Mouse (Mus musculus): ENCODE measurements around the gene 1700001C19Rik. TPM values are rescaled to one million over a fixed set of nuclear protein-coding genes. Genes with fewer than 3 reads are reported as not detected.

Gene 1700001C19Rik
- polyA plus RNA-seq, 1 experiment from 2014 or later: 0.61 TPM

DNA sequence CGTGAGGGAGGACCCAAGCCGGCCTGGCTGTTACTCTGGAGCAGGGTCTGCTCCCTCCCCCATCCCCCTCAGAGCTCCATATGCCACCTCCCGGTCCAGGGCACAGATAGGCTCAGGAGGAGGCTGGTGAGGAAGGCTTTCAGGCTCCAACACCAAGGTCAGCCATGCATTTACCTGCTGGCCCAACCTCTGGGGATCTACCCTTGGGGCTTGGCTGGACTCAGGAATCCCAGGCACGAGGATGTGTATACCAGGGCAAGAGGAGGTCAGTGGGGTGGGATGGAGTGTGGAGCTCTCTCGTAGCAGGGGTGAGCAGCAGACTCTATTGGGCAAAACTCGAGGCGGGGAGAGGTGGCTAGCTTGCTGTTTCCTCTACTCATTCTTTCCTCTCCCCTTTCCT is 15.7 kb upstream of the 1700001C19Rik start:
- no peak for ATAC-seq
- H3K4me3 ChIP-seq (ENCODE audit: low read depth, low read length): no peak overlapping the region
- no peak for DNase-seq (ENCODE audit: low spot score)
- 66% methylated on average over 7 of the region's 7 CpGs for WGBS
- H3K4me1 ChIP-seq (ENCODE audit: control insufficient read depth, insufficient read depth, low read length): no peaks in the 10 kb centered on the region
- H3K4me2 ChIP-seq (ENCODE audit: low read length): no peak overlapping the region
- H3K9ac ChIP-seq (ENCODE audit: low read length): no peak overlapping the region
- no peak overlapping the region for H3K27ac ChIP-seq (ENCODE audit: low read depth, low read length)
- H3K9me3 ChIP-seq (replicated peaks; ENCODE audit: control insufficient read depth, low read length): no peaks in the 10 kb centered on the region
- H3K27me3 ChIP-seq (replicated peaks; ENCODE audit: control insufficient read depth, insufficient read depth, low read length): no peaks in the 10 kb centered on the region
- no peaks in the 10 kb centered on the region for H3K36me3 ChIP-seq (ENCODE audit: control insufficient read depth, insufficient read depth, low read length)

DNA sequence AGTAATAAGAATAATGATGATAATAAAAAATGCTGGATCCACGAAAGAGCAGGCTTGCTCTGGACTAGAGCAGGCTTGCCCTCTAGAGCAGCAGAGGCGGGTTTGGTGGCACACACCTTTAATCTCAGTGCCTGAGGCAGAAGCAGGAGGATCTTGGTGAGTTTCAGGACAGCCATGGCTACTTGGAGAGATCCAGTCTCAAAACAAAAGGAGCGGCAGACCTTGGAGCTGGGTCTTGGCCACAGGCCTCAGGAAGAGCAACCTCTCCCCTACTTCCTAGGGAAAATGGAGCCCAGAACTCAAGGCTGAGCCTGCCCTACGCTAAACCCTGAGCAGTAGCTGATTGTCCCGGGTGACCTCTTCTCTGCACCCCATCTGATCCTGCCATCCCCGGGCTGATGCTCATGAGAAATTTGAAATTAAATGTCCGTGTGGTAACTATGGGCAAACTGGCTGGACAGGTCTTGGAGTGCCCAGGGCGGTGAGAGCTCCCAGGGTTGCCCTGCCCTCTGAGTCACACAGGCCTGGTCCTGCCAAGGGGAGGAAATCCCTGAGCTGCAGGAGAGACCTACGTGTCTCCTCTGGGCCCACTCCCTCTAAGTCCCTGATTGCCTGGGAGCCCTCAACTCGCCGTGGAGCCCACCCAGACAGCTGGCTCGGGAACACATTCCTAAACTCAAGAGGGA is 13.8 kb upstream of the 1700001C19Rik start:
- 74% methylated on average over 12 of the region's 12 CpGs for WGBS

DNA sequence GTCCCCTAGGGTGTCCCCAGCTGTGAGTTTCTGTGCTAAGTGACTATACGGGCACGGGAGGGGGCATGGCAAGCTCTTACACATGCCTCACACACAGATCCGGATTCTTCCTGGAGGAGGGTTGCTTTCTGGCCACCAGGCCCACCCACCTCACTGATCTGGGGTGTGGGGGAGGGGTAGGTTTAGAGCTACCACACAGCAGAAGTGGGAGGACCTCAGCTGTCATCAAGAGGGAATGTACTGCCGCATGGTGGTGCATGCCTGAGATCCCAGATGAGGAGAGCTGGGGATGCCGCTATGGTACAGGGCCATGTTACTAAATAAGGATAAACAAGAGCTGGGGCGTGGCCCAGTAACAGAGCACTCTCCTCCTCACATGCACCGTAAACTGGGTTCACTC is 13.1 kb upstream of the 1700001C19Rik start:
- no peaks in the 10 kb centered on the region for H3K4me1 ChIP-seq (ENCODE audit: control insufficient read depth, insufficient read depth, low read length)
- no peaks in the 10 kb centered on the region for H3K36me3 ChIP-seq (ENCODE audit: control insufficient read depth, insufficient read depth, low read length)
- DNase-seq (ENCODE audit: low spot score) (no peak), ATAC-seq (no peak)
- H3K27me3 ChIP-seq (replicated peaks; ENCODE audit: control insufficient read depth, insufficient read depth, low read length): no peaks in the 10 kb centered on the region
- H3K9me3 ChIP-seq (replicated peaks; ENCODE audit: control insufficient read depth, low read length): no peaks in the 10 kb centered on the region
- no peak overlapping the region for H3K4me2 ChIP-seq (ENCODE audit: low read length)
- H3K9ac ChIP-seq (ENCODE audit: low read length): no peak overlapping the region
- WGBS: 38% methylated on average over 7 of the region's 7 CpGs
- no peak overlapping the region for H3K4me3 ChIP-seq (ENCODE audit: low read depth, low read length)
- no peak overlapping the region for H3K27ac ChIP-seq (ENCODE audit: low read depth, low read length)

More for the DNA sequence above, 13.8 kb upstream of the 1700001C19Rik start:
- Histone ChIP-seq H3K4me1 (ENCODE audit: control insufficient read depth, insufficient read depth, low read length) (no peaks in the 10 kb centered on the region), H3K9ac (ENCODE audit: low read length) (no peak overlapping the region), H3K27ac (ENCODE audit: low read depth, low read length) (no peak overlapping the region), H3K36me3 (ENCODE audit: control insufficient read depth, insufficient read depth, low read length) (no peaks in the 10 kb centered on the region), H3K27me3 (replicated peaks; ENCODE audit: control insufficient read depth, insufficient read depth, low read length) (no peaks in the 10 kb centered on the region), H3K9me3 (replicated peaks; ENCODE audit: control insufficient read depth, low read length) (no peaks in the 10 kb centered on the region), H3K4me3 (ENCODE audit: low read depth, low read length) (no peak overlapping the region), H3K4me2 (ENCODE audit: low read length) (no peak overlapping the region)
- DNase-seq (ENCODE audit: low spot score) (no peak), ATAC-seq (no peak)

GRCm38 (mm10) chr17:47449432-47449831 is 12.3 kb upstream of the 1700001C19Rik start:
- Histone ChIP-seq H3K27me3 (replicated peaks; ENCODE audit: control insufficient read depth, insufficient read depth, low read length) (no peaks in the 10 kb centered on the region), H3K27ac (ENCODE audit: low read depth, low read length) (no peak overlapping the region), H3K4me3 (ENCODE audit: low read depth, low read length) (no peak overlapping the region), H3K4me2 (ENCODE audit: low read length) (no peak overlapping the region), H3K9me3 (replicated peaks; ENCODE audit: control insufficient read depth, low read length) (no peaks in the 10 kb centered on the region), H3K36me3 (ENCODE audit: control insufficient read depth, insufficient read depth, low read length) (no peaks in the 10 kb centered on the region), H3K9ac (ENCODE audit: low read length) (no peak overlapping the region), H3K4me1 (ENCODE audit: control insufficient read depth, insufficient read depth, low read length) (no peaks in the 10 kb centered on the region)
- DNase-seq (ENCODE audit: low spot score): no peak
- no peak for ATAC-seq
- 76% methylated on average over 5 of the region's 5 CpGs for WGBS

GRCm38 (mm10) chr17:47448523-47449372 is 11.6 kb upstream of the 1700001C19Rik start:
- H3K9ac ChIP-seq (ENCODE audit: low read length): no peak overlapping the region
- H3K4me3 ChIP-seq (ENCODE audit: low read depth, low read length): no peak overlapping the region
- H3K4me2 ChIP-seq (ENCODE audit: low read length): no peak overlapping the region
- no peak for ATAC-seq
- WGBS: 46% methylated on average over 8 of the region's 8 CpGs
- H3K9me3 ChIP-seq (replicated peaks; ENCODE audit: control insufficient read depth, low read length): no peaks in the 10 kb centered on the region
- no peaks in the 10 kb centered on the region for H3K4me1 ChIP-seq (ENCODE audit: control insufficient read depth, insufficient read depth, low read length)
- no peak overlapping the region for H3K27ac ChIP-seq (ENCODE audit: low read depth, low read length)
- no peaks in the 10 kb centered on the region for H3K27me3 ChIP-seq (replicated peaks; ENCODE audit: control insufficient read depth, insufficient read depth, low read length)
- no peak for DNase-seq (ENCODE audit: low spot score)
- H3K36me3 ChIP-seq (ENCODE audit: control insufficient read depth, insufficient read depth, low read length): no peaks in the 10 kb centered on the region

GRCm38 (mm10) chr17:47446561-47446960 is 9.4 kb upstream of the 1700001C19Rik start:
- no peaks in the 10 kb centered on the region for H3K4me1 ChIP-seq (ENCODE audit: control insufficient read depth, insufficient read depth, low read length)
- no peak for DNase-seq (ENCODE audit: low spot score)
- H3K4me2 ChIP-seq (ENCODE audit: low read length): no peak overlapping the region
- no peak overlapping the region for H3K9ac ChIP-seq (ENCODE audit: low read length)
- H3K36me3 ChIP-seq (ENCODE audit: control insufficient read depth, insufficient read depth, low read length): no peaks in the 10 kb centered on the region
- 87% methylated on average over 11 of the region's 11 CpGs for WGBS
- H3K4me3 ChIP-seq (ENCODE audit: low read depth, low read length): no peak overlapping the region
- H3K27me3 ChIP-seq (replicated peaks; ENCODE audit: control insufficient read depth, insufficient read depth, low read length): no peaks in the 10 kb centered on the region
- no peaks in the 10 kb centered on the region for H3K9me3 ChIP-seq (replicated peaks; ENCODE audit: control insufficient read depth, low read length)
- no peak overlapping the region for H3K27ac ChIP-seq (ENCODE audit: low read depth, low read length)
- ATAC-seq: no peak

- H3K4me3 ChIP-seq (ENCODE audit: low read depth, low read length): no peak overlapping the region
Measured at GRCm38 (mm10) chr17:47446025-47446424, 8.8 kb upstream of the 1700001C19Rik start.

DNA sequence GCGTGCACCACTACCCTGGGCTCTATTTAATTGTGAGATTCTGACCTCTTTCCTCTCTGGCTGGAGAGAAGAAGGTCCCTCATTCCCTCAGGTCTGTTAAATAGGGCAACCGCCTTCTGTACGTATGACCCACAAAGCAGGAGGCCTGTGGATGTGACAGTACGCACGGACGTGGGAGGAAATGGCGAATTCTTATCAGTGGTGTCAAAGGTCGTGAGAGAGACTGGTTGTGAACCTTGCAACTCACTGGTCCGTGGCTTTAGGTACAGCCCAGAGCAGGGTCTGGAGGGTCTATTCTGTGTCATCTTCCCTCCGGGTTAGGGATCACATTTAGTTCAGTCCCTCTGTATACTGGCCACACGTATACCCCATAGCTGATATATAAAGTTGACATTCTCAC is 8.3 kb upstream of the 1700001C19Rik start:
- ATAC-seq (no peak), DNase-seq (ENCODE audit: low spot score) (no peak)
- WGBS: 83% methylated on average over 11 of the region's 11 CpGs
- Histone ChIP-seq H3K27ac (ENCODE audit: low read depth, low read length) (no peak overlapping the region), H3K4me1 (ENCODE audit: control insufficient read depth, insufficient read depth, low read length) (no peaks in the 10 kb centered on the region; the same call in 1 of the 2 replicates), H3K36me3 (ENCODE audit: control insufficient read depth, insufficient read depth, low read length) (no peaks in the 10 kb centered on the region), H3K4me2 (ENCODE audit: low read length) (no peak overlapping the region), H3K4me3 (ENCODE audit: low read depth, low read length) (no peak overlapping the region), H3K27me3 (replicated peaks; ENCODE audit: control insufficient read depth, insufficient read depth, low read length) (no peaks in the 10 kb centered on the region), H3K9ac (ENCODE audit: low read length) (no peak overlapping the region), H3K9me3 (replicated peaks; ENCODE audit: control insufficient read depth, low read length) (no peaks in the 10 kb centered on the region)

More at GRCm38 (mm10) chr17:47446025-47446424, 8.8 kb upstream of the 1700001C19Rik start:
- no peaks in the 10 kb centered on the region for H3K27me3 ChIP-seq (replicated peaks; ENCODE audit: control insufficient read depth, insufficient read depth, low read length)
- DNase-seq (ENCODE audit: low spot score) (no peak), ATAC-seq (no peak)
- no peaks in the 10 kb centered on the region for H3K4me1 ChIP-seq (ENCODE audit: control insufficient read depth, insufficient read depth, low read length)
- whole genome bisulfite sequencing: 81% methylated on average over 9 of the region's 9 CpGs
- H3K27ac ChIP-seq (ENCODE audit: low read depth, low read length): no peak overlapping the region
- H3K36me3 ChIP-seq (ENCODE audit: control insufficient read depth, insufficient read depth, low read length): no peaks in the 10 kb centered on the region
- no peaks in the 10 kb centered on the region for H3K9me3 ChIP-seq (replicated peaks; ENCODE audit: control insufficient read depth, low read length)
- no peak overlapping the region for H3K9ac ChIP-seq (ENCODE audit: low read length)
- H3K4me2 ChIP-seq (ENCODE audit: low read length): no peak overlapping the region

GRCm38 (mm10) chr17:47444113-47444512 is 6.9 kb upstream of the 1700001C19Rik start:
- DNase-seq (ENCODE audit: low spot score): no peak
- WGBS: 73% methylated on average over 6 of the region's 6 CpGs
- Histone ChIP-seq H3K27ac (ENCODE audit: low read depth, low read length) (no peak overlapping the region), H3K4me3 (ENCODE audit: low read depth, low read length) (no peak overlapping the region), H3K9ac (ENCODE audit: low read length) (no peak overlapping the region), H3K36me3 (ENCODE audit: control insufficient read depth, insufficient read depth, low read length) (no peaks in the 10 kb centered on the region), H3K27me3 (replicated peaks; ENCODE audit: control insufficient read depth, insufficient read depth, low read length) (0 out of 2 replicates have a peak, but pooled peaks cover 4% of the 10 kb centered on the region), H3K9me3 (replicated peaks; ENCODE audit: control insufficient read depth, low read length) (no peaks in the 10 kb centered on the region), H3K4me1 (ENCODE audit: control insufficient read depth, insufficient read depth, low read length) (peaks cover 2% of the 10 kb centered on the region; the same call in 1 of the 2 replicates), H3K4me2 (ENCODE audit: low read length) (no peak overlapping the region)
- ATAC-seq: no peak

Measured in forebrain, embryonic 14.5 days (tissue).